Mouse (Mus musculus) lung, postnatal 0 days (tissue): Measurements from ENCODE around the gene Lamb1.

Source experiments
- CTCF ChIP-seq: IDR thresholded peaks from 2 replicates; pipeline ENCODE4 v1.5.1; 2016; ENCODE audit warnings: antibody characterized with exemption, mild to moderate bottlenecking
- EP300 ChIP-seq: IDR thresholded peaks from 2 replicates; pipeline ENCODE4 v1.6.1; 2016; ENCODE audit warnings: antibody characterized with exemption, mild to moderate bottlenecking, control low read depth

DNA sequence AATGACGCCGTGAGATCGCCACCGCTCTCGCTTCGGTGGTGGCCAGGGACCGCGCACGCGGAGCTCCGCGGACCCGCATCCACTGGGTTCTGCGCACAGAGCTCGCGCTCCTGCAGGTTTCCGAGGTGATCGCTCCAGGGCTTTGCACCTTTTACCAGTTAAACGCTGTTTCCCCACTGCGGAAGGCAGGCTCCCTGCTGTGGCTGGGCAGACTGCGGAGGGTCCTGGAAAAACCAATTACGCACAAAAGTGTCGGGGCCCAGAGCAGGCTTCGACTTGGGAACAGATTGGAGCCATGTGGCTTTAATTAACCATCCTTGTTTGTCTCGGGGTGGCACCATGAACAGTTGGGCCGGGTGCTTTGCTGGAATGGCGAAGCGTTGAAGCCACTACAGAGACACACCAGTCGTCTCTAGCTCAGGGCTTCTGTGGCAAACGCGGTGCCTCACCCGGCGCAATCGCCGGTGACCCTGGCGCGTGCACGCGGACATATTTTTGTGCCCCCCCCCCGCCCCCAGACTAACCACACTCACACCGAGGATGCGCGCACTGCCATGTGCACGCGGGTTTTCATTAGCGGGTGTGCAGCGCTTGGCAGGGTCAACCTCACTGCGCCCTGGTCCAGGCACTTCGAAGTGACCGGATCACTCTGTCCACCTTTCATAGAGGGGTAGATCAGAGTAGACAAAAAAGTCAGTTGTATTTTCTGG is 843 bp downstream of the Lamb1 start:
- TF ChIP-seq CTCF, result no peak
- TF ChIP-seq EP300, result no peak
